ENCODE assay signal across 10 mouse cellular contexts in genomic region chr11:12034781-12035180, GRCm38 (mm10). TPM values are rescaled to one million over a fixed set of nuclear protein-coding genes. Genes with fewer than 3 reads are reported as not detected.
A peak's percentile ranks its signal among the peaks of the same experiment; 100 is the strongest.
DNase-seq lines count a peak whose midpoint lies in the region; ATAC-seq lines count a peak whose summit lies in the region.
"Had no signal": no experiment of that assay in that cellular context is flagged by ENCODE, and none has a peak within 500 bp of the region (broad histone marks: within the 10 kb centered on the region; RNA-seq: fewer than 3 reads in every experiment).

No protein-coding gene starts in this region.

- H3K27ac ChIP-seq in heart, embryonic 16.5 days (ENCODE audit: low read length) = peak overlapping the region; percentile 91
- H3K27ac ChIP-seq in embryonic facial prominence, embryonic 12.5 days = peak overlapping the region; percentile 96
- peak overlapping the region; percentile 38 for H3K27ac ChIP-seq in intestine, embryonic 15.5 days

- H3K36me3 ChIP-seq in heart, embryonic 16.5 days (ENCODE audit: control insufficient read depth, insufficient read depth) = no peaks in the 10 kb centered on the region
- H3K36me3 ChIP-seq in embryonic facial prominence, embryonic 12.5 days = peaks cover 7% of the 10 kb centered on the region
- no peaks in the 10 kb centered on the region for H3K36me3 ChIP-seq in intestine, embryonic 15.5 days

- WGBS in heart, embryonic 16.5 days = 53% methylated on average over 4 of the region's 4 CpGs
- WGBS in embryonic facial prominence, embryonic 12.5 days = 41% methylated on average over 4 of the region's 4 CpGs
- 55% methylated on average over 4 of the region's 4 CpGs for WGBS in intestine, embryonic 15.5 days

- H3K27me3 ChIP-seq in heart, embryonic 16.5 days (ENCODE audit: control insufficient read depth, insufficient read depth, low read length) = peaks cover 59% of the 10 kb centered on the region
- H3K27me3 ChIP-seq in embryonic facial prominence, embryonic 12.5 days = peaks cover 75% of the 10 kb centered on the region
- H3K27me3 ChIP-seq in intestine, embryonic 15.5 days (replicated peaks) = peaks cover 56% of the 10 kb centered on the region

- no peak for ATAC-seq in heart, embryonic 16.5 days (replicated peaks; ENCODE audit: extremely low read depth, insufficient read depth, low FRiP score)
- ATAC-seq in embryonic facial prominence, embryonic 12.5 days (ENCODE audit: insufficient number of reproducible peaks, insufficient read depth, low FRiP score, low TSS enrichment) = no peak
- no peak for ATAC-seq in intestine, embryonic 15.5 days

- H3K4me3 ChIP-seq in heart, embryonic 16.5 days (ENCODE audit: low read length) = peak overlapping the region; percentile 67
- peak overlapping the region; percentile 64 for H3K4me3 ChIP-seq in embryonic facial prominence, embryonic 12.5 days
- peak overlapping the region; percentile 61 for H3K4me3 ChIP-seq in intestine, embryonic 15.5 days (replicated peaks)

- DNase-seq in heart, adult 8-10 months (ENCODE audit: low spot score) = no peak
- DNase-seq in neural tube, embryonic 10.5 days (ENCODE audit: extremely low spot score, low spot score) = peak; percentile 46
- DNase-seq in layer of hippocampus, postnatal 14 days (ENCODE audit: low spot score in 2 of 2) = no peak
- no peak for DNase-seq in cerebellum, adult 8-10 months
- no peak for DNase-seq in kidney, postnatal 25 days
- DNase-seq: lung, postnatal 10 days; right cerebral cortex, postnatal 4 days had no signal

- no peaks in the 10 kb centered on the region for H3K9me3 ChIP-seq in heart, embryonic 16.5 days (replicated peaks; ENCODE audit: control insufficient read depth, low read length)
- H3K9me3 ChIP-seq in embryonic facial prominence, embryonic 12.5 days = no peaks in the 10 kb centered on the region
- H3K9me3 ChIP-seq in intestine, embryonic 15.5 days = no peaks in the 10 kb centered on the region

- H3K4me2 ChIP-seq in heart, embryonic 16.5 days (ENCODE audit: low read depth, low read length) = peak overlapping the region; percentile 69
- peak overlapping the region; percentile 63 for H3K4me2 ChIP-seq in embryonic facial prominence, embryonic 12.5 days (replicated peaks)
- H3K4me2 ChIP-seq in intestine, embryonic 15.5 days (replicated peaks) = peak overlapping the region; percentile 62

- 0 out of 2 replicates have a peak, but pooled peaks cover 3% of the 10 kb centered on the region for H3K4me1 ChIP-seq in heart, embryonic 16.5 days (ENCODE audit: control insufficient read depth, insufficient read depth, low read length)
- H3K4me1 ChIP-seq in embryonic facial prominence, embryonic 12.5 days = no peaks in the 10 kb centered on the region; the same call in 1 of the 2 replicates
- H3K4me1 ChIP-seq in intestine, embryonic 15.5 days (replicated peaks) = no peaks in the 10 kb centered on the region

- peak overlapping the region; percentile 88 for H3K9ac ChIP-seq in heart, embryonic 16.5 days (ENCODE audit: low read length)
- peak overlapping the region; percentile 97 for H3K9ac ChIP-seq in embryonic facial prominence, embryonic 12.5 days
- H3K9ac ChIP-seq in intestine, embryonic 15.5 days = peak overlapping the region; percentile 79

RNA-seq across cellular contexts. Expression of gene Grb10, which starts 3.7 kb away (rescaled TPM):
- polyA plus RNA-seq in heart, embryonic 16.5 days (2015; fragmentation: Nextera tagmentation; extraction: Ambion mirVana) = 496 and 553 TPM in 2 replicates
- total RNA-seq in heart, adult 8-10 months (2022) = 10 to 100 TPM; 47.8 to 83.5 (median 60.5) TPM
- 584 and 638 TPM in 2 replicates for polyA plus RNA-seq in embryonic facial prominence, embryonic 12.5 days (2016; fragmentation: Nextera tagmentation; extraction: Ambion mirVana)
- polyA plus RNA-seq in intestine, embryonic 15.5 days (2015; fragmentation: Nextera tagmentation; extraction: Ambion mirVana) = 313 and 347 TPM in 2 replicates
- 10 to 100 TPM; 29.3 to 32.3 TPM for total RNA-seq in layer of hippocampus, postnatal 14 days (2021)

Comparison
In these comparisons a context has a peak if more than half of its experiments do, and no peak if none do; other contexts are left out.
1. H3K27ac ChIP-seq: peak in every context shown above with its lines; median percentile 96 in embryonic facial prominence, embryonic 12.5 days; 91 in heart, embryonic 16.5 days; 38 in intestine, embryonic 15.5 days.